Mouse (Mus musculus) T-cell, adult 2 months (primary cell): Measurements from ENCODE around the gene Ccdc88a.
"Not testable (repeated sequence)": the region's sequence is repeated elsewhere in the genome, so short reads cannot be mapped to it uniquely, and the experiment has no call there.

ENCODE experiments used
- DNase-seq: peaks from one replicate; pipeline ENCODE4 v3.0.0; 2022; ENCODE audit warnings: low spot score

Ccdc88a gene

DNA sequence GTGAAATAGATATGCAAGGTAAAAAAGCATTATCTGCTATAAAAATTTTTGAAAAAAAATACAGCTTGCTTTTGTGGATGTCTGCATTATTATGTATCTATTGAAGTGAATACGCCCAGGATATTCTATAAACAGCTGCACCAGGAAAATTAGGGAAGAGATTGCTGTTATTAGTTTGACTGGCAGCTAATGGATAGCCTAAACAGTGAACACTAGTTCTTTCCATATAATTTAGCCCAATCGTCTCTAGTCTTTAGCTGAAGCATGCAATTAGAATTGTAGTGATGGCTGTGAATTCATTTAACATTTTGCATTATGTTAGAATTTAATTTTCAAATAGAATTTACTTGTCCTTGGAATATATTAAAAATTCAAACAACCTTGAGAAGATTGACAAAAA is 75.3 kb downstream of the Ccdc88a start:
- DNase-seq: no peak

DNA sequence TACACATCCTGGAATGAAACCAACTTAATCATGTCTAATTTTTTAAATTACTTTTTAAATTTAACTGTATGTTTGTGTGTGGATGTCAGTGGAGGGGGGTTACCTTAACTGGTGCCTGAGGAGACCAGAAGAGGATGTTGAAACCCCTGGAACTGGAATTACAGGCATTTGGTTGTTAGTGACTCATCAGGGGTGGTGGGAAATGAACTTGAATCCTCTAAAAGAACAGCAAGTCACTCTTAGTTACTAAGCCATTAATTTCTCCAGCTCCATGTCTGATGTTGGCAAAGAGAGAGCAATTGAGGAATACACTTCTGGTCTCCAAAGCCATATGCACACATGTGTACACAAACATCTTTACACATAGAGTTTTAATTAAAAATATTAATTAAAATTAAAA is 101.2 kb downstream of the Ccdc88a start:
- no peak for DNase-seq

DNA sequence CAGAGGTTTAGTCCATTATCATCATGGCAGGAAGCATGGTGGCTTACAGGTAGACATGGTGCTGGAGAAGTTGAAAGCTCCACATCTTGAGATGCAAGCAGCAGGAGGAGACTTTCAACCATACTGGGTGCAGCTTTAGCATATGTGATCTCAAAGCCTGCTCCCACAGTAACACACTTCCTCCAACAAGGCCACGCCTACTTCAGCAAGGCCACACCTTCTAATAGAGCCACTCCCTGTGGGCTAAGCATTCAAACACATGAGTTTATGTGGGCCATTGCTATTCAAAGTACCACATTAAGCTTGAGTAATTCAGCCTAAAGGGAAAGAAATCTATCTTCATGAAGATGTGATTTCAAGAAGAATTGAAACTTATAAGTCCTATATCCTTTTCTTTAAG is 119.7 kb downstream of the Ccdc88a start:
- no peak for DNase-seq

- no peak for DNase-seq
Measured at GRCm38 (mm10) chr11:29496962-29497361, 123.5 kb downstream of the Ccdc88a start.

- DNase-seq: no peak
Measured at GRCm38 (mm10) chr11:29503948-29504893, 130.8 kb downstream of the Ccdc88a start.

DNA sequence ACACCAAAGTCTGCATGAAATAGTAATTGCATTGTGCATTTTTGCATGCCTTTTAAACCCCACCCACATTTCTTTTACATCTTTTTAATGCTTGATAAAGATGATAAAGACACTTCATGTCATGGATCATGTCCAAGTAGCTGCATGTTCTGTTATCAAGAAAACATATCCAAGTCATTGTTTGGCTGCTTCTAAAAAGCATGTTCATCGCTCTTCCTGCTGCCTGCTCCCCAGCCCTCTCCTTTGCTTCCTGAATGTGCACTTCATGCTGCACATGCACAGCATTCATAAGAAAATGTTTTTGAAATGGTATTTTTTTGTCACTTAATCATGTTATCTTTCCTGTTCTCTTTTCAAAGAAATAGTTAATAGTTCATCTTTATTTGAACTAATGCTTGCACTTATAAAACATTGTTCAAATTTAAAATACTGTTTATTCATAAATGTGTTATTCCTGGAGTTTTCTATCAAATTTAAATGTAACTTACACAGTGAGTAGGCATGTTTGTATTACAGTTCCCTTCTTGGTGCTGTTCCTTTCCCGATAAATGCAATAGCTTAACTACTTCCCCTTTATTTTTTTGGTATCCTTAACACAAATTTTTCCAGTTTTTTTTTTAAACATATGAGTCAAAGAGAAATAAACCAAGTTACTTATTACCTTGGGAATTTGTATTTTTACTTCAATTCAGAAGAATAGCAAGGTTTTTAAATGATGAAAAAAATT is 131.6 kb downstream of the Ccdc88a start:
- DNase-seq: no peak

DNA sequence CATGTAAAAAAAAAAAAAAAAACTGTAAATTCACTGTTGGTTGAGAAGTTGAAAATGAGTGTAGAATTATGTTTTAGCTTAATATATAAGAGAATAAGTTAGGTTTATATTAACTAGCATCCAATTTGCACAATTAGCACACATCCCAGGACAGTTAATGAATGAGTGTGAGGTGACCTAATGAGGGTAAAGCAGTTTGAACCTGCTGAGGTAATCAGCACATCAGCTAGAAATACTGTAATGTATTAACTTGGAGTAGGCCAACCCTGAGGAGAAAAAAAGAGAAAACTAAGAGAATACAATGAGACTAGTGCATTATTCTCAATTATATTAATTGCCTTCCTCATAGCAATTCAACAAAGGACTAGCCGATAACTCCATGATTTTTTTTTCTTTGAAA is 136.0 kb downstream of the Ccdc88a start:
- DNase-seq: no peak

GRCm38 (mm10) chr11:29512818-29513535 is 139.5 kb downstream of the Ccdc88a start:
- no peak for DNase-seq

DNA sequence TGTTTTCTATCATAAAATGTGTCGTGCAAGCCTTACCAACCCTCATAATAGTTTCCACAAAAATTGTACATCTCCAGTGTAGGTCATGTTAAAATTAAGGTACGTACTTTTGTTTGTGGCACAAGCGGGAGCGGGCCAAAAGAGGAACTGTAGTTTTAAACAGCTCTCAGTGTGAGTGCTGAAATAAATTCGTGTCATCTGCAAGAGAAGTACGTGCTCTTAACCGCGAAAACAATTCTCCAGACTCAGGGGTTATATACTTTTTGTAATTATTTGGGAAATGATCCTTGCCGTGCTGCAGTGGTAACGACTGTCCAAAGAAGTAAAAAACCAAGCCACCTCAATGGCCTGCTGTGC is 140.8 kb downstream of the Ccdc88a start:
- no peak for DNase-seq

DNA sequence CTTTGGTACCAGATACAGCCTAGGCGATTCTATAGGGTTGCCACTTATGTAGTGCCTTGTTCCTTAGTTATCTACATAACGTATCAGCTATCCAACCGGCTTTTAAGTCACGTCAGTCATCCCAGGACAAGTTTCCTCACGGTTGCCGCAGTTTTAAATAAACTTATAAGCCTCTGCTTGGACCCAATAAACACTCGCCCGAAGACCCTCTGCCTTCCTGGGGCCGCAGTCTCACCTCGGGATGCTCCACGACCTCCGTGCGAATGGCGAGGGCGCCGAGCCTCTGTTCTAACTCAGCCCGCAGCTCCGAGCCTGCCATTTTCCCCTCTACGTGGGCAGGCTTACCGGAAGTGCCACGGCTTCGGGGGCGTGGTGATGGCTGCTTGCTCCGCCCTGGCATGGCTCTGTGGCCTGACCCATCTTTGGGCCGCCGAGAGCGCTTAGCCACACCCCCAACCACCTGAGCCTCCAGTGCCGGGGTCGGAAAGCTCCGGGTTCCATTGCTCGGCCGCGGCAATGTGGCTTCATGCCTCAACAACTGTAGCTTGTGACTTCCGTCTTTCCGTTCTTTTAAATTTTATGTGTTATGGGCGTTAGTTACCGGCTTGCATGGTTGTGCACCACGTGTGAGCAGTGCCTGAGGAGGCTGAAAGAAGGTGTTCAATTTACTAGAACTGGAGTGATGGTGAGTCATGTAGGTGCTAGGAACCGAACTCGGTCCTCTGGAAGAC is 141.4 kb downstream of the Ccdc88a start, which contains the start of gene Prorsd1:
Gene Prorsd1, minus strand, starts transcription at position 352 of the 731 bp plus-strand sequence.
- DNase-seq: peak; percentile 91

DNA sequence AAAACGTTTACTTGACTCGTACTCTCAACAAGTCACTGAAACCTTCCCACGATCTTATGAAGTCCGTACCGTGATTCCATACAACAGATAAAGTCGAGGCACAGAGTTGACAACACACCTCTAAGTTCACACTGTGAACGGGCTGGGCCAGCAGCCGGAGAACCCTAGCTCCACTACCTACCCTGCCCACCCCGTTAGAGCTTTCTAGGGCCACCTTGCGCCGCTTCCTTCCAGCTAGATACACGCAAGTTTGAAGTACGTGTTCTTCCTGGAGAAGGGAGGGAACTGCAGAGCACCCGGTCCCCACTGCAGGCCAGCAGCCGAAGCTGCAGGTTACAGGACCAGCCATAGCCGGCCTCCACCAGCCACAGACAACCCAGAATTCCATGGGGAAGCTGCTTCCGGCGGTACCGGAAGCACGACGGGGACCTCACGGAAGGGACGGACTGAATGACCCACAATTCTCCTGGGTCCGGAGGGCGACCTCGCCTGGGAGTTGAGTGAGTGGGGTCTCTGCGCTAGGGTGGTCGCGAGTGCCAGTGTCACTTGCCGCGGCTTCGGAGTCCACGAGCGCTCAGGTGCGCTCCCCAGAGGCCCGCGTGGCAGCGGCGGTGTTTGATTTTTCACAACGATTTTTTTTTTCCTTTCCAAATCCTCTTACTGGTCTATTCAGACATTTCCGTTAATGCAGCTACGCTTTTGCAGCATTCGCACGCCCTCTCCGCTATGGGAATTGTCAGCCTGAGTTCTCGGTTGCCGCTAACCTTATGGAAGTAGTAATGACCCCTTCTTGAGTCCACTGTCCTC is 152.7 kb downstream of the Ccdc88a start, which contains the start of gene Mtif2:
Gene Mtif2, plus strand, starts transcription at position 421 of the 807 bp plus-strand sequence.
- peak; percentile 56 for DNase-seq

- no peak for DNase-seq
Measured at GRCm38 (mm10) chr11:29538201-29538600, 164.7 kb downstream of the Ccdc88a start.

DNA sequence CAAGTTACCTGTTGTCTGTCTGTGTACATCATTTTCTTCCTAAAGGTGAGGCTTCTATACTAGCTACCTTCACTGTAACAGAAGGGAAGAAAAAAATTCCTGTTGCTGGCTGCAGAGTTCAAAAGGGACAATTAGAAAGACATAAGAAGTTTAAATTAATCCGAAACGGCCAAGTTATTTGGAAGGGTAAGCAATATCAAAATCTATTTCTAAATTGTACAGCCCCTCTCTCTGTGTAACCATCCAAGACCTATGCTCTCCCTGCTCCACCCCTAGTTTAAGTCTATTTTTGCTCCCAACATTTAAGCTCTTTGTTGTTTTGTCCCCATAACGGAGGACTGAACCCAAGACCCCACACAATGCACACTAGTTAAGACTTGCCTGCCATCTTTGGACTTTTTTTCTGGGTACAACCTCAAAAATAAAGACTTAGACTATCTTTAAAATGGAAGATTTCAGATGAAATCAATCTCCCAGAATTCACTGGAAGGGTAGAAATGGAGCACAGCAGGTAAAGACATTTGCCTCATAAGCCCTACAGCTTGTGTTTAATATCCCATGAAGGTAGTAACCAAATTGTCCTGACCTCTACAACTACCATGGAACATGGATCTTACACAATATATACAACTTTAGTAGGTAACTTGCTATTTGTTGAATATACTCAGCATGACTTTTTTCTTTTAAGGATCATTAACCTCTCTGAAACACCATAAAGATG is 170.9 kb downstream of the Ccdc88a start:
- no peak for DNase-seq

GRCm38 (mm10) chr11:29545150-29545752 is 171.8 kb downstream of the Ccdc88a start:
- DNase-seq: not testable (repeated sequence)

DNA sequence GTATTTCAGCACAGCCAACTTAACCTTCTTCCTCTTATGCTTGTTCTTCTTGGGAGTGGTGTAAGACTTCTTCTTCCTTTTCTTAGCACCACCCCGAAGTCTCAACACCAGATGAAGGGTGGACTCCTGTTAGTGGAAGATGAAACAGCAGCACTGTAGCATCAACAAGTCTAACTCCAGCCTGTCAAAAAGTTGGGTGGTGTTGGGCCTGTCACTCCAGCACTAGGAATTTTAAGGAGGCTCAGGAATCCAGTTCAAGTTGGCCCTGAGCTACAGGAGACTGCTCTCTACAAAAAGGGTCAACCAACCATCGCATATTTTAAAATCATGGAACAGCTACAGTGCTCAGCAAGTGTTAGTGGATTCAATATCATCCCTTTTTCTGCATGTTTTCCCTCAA is 172.8 kb downstream of the Ccdc88a start:
- DNase-seq: not testable (repeated sequence)

- DNase-seq: no peak
Measured at GRCm38 (mm10) chr11:29546762-29547161, 173.3 kb downstream of the Ccdc88a start.

DNA sequence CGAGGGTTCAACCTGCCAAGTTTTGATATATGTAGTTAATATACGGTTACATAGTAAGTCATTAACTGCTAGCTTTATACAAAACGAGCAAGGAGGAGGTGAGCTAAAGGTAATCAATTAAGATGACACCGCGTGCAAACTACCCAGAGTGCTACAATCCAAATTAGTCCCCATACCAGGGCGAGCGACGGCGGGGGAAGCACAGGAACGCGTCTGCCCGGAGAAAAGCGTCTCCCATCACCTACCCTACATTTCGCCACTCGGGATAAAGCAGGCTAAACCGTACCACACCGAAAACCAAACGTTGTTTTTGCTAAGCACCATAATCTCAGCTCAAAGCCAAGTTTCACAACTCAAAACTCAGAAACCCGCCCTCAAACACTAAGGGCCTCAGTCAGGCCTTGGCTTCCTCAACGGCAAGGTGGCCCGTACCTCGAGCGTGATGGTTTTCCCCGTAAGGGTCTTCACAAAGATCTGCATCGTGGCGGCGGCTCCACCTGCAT is 173.8 kb downstream of the Ccdc88a start:
- no peak for DNase-seq

GRCm38 (mm10) chr11:29547752-29548503 is 174.5 kb downstream of the Ccdc88a start, which contains the start of the genes Clhc1 and Rps27a:
Clhc1 (plus strand) TSS chr11:29547950.
Rps27a (minus strand) TSS chr11:29548109.
- peak; percentile 91 for DNase-seq
